Mouse (Mus musculus): ENCODE measurements around the gene Ssr3.
"Not testable (repeated sequence)": the region's sequence is repeated elsewhere in the genome, so short reads cannot be mapped to it uniquely, and the experiment has no call there.

Gene Ssr3

DNA sequence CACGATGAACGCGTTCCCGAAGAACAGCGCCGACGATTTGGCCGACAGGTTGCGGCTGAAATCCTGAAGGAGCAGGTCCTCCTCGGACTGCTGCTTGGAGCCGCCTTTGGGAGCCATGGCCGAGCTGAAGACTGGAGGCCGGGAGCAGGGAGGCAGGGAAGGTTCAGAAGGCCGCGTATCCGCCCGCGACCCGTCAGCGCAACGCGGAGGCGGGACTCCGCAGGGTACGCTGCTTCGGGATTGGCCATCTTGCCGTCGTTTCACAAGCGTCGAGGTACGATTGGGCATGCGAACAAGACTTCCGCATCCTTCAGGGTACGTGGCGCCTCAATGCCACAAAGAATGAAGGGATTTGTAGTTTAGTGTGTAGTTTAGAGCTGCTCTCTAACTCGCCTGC, at the start of gene Ssr3:
Gene Ssr3, minus strand, starts transcription at position 203 of the 397 bp plus-strand sequence.
- DNase-seq (ENCODE audit: low spot score) = peak; percentile 90

DNA sequence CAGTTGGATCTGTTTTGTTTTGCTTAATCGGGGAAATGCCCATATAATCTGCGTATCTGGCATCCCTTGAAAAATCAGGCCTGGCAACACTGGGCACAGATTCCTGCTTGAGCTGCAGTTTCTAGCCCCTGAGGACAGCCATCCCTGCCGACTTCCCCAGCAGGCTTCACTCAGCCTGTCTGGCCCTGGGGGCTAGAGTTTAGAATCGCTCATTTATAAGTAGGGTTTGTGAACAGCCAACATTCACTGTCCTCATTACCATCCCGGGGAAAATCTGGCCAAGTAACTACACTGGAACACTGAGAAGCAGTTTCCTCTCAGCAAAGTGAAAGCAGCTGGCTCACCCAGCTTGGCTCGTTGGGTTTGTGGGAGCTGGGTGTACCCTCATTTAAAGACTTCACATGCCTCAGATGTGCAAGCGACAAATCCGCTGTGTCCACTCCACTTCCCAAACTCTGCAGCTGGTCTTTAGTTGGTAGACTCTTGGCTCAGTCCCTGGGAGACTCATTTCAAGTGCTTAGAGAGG, 49.2 kb upstream of the Ssr3 start:
- DNase-seq (ENCODE audit: low spot score) = peak; percentile 25

DNA sequence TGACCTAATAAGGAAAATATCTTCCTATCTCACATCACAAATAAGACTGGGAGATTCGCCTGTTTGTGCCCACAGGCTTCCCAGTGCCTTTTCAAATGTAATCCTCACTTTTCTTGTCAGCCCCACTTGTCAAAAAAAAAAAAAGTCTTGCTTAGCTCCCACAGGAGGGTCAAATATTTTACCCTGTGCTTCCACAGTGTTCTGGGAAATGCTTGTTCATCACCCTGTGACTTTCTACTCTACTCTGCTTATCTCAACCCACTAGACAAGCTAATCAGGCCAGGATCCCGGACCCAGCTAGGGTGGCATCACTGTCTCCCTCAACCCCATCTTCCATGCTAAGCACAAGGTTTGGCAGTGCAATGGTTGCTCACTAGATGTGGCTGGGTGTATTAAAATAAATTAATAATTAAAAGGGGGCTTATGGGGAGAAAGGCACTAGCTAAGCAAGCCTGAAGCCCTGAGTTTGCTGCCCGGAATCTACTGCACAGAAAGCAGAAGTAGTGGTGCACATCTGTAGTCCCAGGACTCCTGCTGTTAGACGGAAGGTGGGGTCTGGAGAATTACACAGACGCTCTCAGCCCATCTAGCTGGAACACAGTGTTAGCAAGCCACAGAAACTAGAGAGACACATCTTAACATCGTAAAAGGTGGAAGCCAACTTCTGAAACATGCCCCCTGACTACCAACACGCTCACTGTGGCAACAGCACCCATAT, 46.2 kb upstream of the Ssr3 start:
- DNase-seq (ENCODE audit: low spot score) = no peak

DNA sequence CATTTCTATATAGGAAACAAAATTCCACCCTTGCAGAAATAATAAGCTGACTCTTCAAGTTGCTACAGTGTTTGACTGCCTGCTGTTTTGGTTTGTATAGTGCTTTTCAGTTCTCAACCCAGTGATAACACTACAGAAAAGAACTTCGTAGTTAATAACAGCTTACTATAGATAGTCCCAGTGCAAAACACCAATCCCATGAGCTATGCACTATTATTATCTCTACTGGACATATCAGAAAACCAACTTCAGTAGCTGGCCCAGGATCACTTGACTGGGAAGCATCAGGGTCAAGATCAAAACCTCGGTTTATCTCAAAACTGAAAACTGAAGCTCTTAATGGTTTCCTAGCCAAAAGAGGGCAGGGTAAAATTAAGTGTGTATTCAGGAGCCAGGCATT, 43.4 kb upstream of the Ssr3 start:
- no peak for DNase-seq (ENCODE audit: low spot score)

DNA sequence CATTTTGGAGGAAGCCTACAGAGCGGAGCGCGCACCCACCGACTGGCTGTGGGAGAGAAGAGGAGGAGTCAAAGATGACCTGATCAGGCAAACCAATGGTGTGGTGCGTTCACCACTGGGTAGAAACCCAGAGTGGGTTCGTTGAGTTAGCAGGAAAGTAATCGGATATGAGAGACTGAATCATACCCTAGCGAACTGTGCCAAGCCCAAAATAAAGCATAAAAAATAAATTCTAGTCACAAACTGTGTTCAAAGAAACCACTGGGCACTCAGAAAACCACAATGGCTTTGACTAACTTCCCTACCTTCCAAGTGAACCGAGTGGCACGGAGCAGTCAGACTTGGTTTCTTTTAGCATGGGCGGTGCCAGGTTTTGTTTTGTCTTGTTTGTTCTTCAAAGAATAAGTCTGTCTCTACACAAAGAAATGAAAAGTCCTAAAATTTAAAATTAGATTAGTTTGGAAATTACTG, 42.7 kb upstream of the Ssr3 start:
- DNase-seq (ENCODE audit: low spot score) = no peak

DNA sequence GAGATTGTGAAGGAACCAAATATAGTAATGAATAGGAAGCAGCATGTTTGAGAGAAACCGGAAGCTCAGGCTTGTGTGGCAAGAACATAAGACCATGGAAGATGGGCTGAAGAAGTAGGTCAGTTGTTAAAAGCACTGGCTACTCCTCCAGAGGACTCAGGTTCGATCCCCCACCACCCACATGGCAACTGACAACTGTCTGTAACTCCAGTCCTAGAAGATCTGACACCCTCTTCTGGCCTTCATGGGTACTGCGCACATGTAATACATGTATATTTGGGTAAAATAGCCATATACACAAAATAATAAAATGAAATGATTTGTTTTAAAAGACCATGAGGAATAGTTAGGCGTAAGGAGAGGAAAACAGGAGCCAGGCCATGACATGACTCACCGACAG, 39.8 kb upstream of the Ssr3 start:
- DNase-seq (ENCODE audit: low spot score) = no peak

DNA sequence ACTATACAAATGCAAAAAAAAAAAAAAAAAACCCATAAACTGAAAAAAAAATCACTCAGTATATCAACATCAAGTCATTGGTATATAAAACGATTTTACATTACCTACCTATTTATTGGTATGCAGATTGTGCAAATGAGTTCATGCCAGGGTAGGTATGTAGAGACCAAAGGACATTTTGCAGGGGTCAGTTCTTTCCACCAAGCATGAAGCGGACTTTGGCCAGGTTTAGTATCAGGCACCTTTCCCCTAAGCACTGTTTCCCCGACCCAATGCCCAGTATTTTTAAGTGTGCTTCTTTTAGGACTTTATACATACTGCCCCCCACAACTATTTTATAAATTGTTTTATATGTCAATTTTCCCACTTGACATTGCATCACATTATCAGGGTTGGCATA, 27.3 kb upstream of the Ssr3 start:
- no peak for DNase-seq (ENCODE audit: low spot score)

DNA sequence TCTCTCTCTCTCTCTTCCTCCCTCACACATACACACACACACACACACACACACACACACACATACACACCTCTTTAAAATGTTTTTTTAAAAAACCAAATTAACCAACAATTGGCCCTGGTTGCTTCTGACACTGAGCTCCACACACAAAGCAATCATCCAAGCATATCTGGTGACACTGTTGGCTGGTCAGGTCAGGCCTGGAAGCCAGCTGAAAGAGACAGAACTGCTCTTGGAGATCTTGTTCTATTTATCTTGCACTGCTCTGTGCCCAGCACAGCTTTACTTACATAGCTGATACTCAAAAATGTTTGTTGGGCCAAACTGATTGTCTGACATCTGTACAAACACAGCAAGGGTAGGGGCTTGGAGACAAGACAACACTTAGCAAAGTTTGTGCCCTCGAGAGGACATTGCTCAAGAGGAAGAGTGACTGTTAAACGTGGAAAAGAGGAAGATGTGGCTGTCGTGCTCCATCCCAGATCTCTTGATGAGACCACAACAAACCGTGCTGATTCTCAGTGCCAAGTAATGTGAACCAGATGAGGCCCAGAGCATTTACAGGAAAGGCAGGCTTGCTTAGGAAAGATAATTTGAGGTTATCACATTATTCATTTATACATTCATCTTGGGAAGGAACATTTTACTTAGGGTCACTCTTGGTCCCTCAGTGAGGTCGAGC, 25.6 kb upstream of the Ssr3 start:
- DNase-seq (ENCODE audit: low spot score) = no peak

DNA sequence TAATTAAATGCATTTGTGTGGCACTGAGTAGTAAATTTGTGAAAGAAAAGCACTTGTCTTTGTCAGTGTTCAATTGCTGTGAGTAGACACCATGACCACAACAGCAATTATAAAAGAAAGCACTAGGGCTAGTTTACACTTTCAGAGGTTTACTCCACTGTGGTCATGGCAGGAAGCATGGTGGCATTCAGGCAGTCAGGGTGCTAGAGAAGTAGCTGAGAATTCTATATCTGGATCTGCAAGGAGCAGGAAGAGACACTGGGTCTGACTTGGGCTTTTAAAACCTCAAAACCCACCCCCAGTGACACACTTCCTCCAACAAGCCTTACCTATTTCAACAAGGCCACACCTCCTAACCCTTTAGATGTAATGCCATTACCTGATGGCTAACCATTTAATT, 24.1 kb upstream of the Ssr3 start:
- DNase-seq (ENCODE audit: low spot score) = no peak

DNA sequence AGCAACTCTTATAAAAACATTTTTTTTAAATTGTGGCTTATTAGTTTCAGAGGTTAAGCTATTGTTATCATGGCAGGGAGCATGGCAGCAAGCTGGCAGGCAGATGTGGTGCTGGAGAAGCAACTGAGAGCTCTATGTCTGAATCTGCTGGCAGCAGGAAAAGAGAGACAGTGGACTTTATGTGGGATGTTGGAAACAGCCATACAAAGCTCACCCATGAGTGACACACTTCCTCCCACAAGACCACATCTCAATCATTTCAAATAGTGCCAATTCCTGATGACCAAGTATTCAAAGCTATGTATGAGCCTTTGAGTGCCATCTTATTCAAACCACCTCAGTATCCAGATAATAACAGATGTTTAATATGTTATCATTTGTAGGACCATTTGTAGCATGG, 15.5 kb upstream of the Ssr3 start:
- DNase-seq (ENCODE audit: low spot score) = no peak

DNA sequence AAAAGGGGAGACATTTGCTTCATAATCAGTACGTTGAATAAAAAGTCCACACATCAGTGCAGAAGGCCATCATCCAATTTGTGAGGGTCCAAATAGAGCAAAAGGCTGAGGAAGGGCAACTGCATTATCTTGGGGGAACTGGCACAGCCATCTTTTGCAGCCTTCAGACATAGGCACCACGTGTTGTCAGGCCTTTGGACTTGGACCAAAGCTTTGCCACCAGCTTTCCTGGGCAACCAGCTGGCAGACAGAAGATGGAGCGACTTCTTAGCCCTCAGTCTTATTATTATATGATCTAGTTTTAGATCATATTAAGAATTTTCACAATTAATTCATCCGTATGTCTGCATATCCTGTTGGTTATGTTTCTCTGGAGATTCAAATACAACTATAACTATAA, 13.4 kb upstream of the Ssr3 start:
- DNase-seq (ENCODE audit: low spot score) = no peak

DNA sequence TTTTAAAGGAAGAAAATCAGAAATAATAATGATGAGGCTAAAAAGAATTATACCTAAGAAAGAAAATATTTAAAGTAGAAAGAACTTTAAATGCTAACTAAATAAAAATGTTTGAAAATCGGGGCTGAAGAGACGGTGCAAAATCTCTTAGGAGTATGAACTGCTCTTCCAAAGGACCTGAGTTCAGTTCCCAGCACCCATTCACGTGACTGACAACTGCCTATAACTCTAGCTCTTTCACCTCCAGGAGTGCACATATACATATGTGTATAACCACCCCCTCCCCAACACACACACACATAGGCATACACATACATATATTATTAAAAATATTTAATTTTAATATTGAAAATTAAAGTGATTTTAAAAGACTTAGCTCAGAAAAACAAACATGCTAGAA, 5.1 kb upstream of the Ssr3 start:
- no peak for DNase-seq (ENCODE audit: low spot score)

DNA sequence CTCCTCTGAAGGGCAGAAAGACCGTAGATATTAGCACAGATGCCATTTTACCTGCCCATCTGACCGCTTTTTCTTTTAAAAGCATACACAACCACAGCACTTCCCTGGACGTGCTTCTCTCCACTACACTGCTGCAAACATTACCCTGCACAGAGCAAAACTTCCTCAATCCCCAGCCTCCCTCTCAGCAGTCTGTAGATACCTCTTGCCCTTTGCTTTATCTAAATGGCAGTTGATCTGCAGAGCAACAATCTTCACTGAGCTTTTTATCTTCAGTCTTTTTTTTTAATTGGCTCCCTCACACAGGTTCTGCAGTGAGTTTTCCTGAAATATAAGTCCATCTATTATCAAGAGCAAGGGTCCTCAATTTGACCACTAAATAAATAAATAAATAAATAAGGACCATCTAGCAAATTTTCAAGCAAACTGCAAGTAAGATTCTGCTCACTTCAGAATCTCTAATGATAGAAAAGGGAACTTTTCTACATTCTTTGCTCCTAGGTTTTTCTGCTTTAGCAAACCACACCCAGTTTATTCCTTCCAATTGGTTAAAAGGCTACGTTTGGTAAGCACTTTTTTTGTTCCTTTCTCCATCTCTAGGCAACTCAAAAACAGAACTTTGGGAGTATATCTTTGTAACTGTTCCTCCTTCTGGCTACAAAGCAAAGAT, 4.5 kb upstream of the Ssr3 start:
- no peak for DNase-seq (ENCODE audit: low spot score)

DNA sequence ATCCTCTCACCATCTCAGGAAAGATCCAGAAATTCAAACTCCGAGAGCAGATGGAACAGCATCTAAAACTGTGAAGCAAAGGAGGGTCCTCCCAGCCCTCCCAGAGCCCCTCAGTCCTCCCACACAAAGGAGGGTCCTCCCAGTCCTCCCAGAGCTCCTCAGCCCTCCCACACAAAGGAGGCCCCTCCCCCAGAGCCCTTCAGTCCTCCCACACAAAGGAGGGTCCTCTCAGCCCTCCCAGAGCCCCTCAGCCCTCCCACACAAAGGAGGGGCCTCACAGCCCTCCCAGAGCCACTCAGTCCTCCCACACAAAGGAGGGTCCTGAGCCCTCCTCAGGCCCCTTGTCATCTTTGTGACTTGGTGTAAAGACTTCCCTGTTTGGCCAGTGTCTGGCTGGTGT, 2.7 kb upstream of the Ssr3 start:
- DNase-seq (ENCODE audit: low spot score) = not testable (repeated sequence)

DNA sequence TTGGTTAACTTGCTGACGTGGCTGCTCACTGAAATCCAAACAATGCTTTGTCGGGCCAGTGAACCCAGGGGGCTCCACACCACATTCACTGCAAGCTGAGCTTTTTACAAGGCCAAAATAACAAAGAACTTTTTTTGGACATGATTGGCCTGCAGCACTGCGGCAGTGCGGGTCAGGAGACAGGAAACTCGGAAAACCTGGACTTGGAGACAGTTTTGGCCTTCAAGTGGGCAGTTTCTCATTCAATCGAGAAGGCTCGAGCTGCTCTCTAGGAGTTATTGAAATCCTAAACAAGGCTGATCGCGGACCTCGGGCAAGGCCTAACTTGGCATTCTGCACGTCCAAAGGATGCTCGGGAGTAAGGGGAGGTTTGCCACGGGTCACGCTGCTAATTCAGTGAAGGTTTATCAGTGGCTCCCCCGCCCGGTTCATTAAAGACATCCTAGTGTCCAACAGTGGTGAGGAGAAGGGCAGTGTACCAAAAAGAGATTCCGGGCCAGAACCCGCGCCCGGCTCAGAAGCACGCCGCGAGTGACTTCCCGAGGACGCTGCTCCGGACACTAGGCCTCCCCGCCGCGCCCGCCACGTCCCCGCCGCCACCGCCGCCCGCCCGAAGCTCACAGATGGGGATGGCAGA, 521 bp downstream of the Ssr3 start:
- DNase-seq (ENCODE audit: low spot score) = peak; percentile 11

DNA sequence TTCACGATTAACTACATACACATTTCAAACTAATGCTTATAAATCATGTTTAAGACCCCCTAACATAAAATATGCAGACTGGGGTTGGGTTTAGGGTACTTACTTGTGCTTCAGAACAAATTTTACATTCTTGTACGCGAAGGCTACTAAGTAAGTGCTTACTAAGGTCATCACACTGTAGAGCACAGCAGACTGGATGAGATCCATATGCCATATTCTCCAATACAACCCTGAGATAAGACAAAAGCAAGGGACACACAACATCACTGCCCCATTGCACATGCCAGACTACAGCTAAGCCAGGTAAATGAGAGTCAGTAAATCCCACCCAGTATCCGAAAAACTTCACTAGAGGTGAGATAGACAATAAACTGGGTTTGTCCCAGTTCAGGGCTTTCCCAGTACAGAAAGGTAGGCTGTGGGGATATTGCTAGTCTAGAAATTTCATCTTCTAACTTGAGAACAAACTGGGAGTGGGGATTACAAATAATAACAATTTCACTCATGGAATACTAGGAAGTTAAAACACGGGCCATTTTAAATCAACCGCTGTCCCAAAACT, 1.1 kb downstream of the Ssr3 start:
- DNase-seq (ENCODE audit: low spot score) = no peak

DNA sequence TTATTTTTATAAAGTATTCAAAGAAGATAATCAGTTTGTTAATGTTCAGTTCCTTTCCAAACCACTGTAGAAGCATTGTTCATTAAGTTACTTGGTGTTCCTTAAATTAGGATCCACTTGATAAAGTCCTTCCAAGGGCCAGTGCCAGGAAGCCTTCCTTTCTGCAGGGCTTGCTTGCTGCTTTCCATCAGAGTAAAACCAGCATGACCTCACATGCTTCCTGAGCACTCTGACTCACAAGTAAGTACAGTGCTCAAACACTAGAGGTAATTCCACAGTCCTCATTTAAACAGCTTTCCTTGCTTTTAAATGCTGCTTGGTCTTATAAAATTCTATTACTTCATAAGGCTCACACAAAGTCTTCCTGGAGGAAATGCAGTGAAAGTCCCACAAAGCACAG, 6.7 kb downstream of the Ssr3 start:
- no peak for DNase-seq (ENCODE audit: low spot score)

DNA sequence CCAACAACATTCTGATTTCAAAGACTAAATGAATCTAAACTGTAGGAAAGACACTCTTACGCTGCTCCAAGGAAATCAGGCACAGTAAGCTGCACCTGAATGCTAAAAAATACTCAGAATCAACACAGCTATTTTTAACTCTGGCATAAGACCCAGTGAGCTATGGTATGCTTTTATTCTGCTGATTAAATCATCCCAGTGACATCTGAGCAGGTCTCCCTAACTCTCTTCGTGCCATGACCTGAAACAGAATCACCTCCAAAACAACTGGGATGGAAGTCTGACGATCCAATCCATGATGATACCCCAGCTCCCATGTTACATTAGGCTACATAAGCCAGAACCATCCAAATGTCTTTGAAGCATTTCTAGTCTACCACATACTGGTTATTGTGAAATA, 8.0 kb downstream of the Ssr3 start:
- DNase-seq (ENCODE audit: low spot score) = no peak

DNA sequence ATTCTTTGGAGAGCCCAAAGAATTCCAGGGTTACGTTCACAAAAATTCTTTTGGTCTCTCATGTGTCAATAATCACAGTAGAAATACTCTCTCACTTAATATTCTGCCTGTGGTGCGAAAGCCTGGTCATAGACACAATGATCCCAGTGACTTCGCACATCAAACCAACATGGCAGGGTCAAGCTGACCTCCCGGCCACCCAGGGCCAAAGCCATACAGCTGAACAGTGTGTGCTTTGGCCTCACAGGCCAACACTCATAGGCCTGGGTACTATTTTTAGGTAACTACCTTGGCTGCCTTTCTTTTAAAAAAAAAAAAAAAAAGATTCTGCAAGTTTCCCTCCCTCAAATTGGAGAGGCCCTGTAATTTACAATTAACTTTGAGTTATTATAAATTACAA, 11.3 kb downstream of the Ssr3 start:
- DNase-seq (ENCODE audit: low spot score) = no peak

DNA sequence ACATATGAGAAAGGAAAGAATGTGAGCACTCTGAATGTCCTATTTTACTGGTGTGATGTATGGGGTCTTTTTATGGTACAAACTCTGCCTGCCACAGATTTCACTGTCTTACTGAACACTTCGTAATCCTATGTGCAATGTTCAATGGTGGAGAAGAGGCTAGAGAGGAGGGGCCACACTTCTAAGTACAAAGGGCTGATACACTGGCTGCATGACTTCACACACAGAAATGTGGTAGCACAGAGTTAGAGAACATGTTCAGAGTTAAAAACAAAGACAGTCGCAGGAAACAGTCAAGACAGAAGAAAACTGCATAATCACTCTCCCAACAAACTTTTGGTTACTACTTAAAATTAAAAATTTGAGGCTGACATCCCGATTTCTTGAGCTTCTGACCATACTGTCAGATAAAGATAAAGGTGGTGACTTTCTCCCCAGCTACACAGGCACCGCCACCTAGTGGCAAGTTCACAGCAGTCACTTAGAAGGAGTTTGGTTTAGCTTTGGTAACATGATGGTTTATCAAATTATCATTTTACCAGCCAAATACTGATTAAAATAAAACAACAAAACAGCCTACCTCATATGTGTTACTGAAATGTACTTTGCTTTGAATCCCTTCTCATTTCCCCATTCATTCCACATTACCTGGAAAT, 12.4 kb downstream of the Ssr3 start:
- no peak for DNase-seq (ENCODE audit: low spot score)

DNA sequence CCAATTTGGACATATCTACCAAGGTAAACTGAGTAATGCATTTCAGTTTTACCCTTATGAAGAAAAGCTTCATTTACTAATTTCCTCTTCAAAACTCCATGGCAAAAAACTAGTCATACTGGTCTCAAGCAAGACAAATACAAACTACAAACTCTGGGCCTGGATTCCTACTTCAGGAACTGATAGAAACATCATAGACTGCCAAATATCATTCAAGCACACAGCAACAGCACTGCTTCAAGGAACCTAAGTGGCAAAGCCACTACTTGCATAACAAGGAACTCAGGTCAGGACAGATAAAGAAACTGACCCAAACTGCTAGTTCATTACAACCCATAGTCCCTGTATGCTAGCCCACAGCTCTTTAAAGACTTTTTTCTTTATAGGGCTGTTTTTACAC, 13.7 kb downstream of the Ssr3 start:
- no peak for DNase-seq (ENCODE audit: low spot score)

DNA sequence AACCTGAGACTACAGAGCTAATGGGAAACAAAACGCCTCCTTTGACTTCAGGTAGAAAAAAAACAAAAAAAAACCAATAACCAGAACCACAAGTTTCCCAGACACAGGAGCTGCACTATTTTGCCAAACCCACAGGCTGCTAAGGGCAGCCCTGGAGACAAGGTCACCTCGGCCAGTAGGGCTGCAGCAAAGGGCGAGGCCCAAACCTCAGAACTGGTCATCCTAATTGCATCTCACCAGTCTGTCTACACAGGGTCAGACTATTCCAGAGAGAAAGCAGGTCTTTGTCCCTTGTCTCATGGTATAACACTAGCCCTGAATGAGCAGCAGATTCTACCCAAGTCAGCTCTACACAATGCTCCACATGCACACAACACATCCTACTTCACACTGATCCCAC, 17.7 kb downstream of the Ssr3 start:
- no peak for DNase-seq (ENCODE audit: low spot score)
